Mouse (Mus musculus): Measurements from ENCODE around the gene Spon1.

Spon1 gene

DNA sequence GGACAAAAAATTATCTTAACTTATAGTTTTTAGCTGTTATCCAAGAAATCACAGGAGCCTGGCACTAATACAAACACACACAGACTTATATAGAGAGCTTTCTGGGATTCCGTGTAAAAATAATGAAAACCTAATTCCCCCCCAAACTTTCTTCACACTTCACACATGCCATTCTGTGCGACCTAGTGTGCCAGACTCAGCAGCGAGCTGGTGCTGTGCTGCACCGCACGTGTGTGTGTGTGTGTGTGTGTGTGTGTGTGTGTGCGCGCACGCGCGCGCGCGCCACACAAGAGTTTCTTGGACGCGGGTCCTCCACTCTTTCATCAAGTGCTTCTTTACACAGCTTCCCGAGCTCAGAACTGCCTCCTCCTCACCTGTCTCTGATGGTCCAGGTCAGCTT, 292.4 kb downstream of the Spon1 start:
- DNase-seq (ENCODE audit: low read depth, low spot score), result no peak

- no peak for DNase-seq (ENCODE audit: low read depth, low spot score)
These were observed 293.2 kb downstream of the Spon1 start for GRCm38 (mm10) chr7:114058927-114059441.

DNA sequence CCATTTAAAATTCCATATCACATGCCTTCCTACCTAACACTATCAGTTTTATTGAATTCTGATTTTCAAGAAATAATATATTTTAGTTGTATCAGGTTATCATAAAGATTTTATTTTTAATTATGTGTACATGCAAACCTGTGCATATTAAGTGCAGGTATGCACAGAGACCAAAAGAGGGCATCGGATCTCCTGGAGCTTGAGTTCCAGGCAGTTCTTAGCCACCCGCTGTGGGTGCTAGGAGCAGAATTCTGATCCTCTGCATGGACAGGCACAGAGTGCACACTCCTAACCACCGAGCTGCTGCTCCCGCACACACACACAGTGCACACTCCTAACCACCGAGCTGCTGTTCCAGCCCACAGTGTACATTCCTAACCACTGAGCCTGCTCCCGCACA, 294.6 kb downstream of the Spon1 start:
- no peak for DNase-seq (ENCODE audit: low read depth, low spot score)

DNA sequence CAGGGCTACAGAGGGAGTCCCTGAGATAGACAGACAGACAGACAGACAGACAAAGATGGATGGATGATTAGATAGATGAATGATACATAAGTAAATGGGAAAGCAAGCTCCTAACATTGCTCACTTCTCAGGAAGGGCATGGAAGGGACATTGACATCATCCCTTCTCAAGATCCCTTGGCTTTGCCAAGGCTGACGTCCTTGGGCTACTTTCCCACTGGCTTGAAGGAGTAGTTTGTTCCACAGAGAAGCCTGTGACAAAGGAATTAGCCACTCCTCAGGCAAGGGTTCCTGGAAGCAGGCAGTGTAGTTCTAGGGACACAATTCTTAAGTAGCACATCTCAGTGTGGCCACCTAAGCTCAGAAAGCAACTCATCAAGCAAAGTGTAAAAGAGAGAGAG, 296.7 kb downstream of the Spon1 start:
- DNase-seq (ENCODE audit: low read depth, low spot score), result no peak

DNA sequence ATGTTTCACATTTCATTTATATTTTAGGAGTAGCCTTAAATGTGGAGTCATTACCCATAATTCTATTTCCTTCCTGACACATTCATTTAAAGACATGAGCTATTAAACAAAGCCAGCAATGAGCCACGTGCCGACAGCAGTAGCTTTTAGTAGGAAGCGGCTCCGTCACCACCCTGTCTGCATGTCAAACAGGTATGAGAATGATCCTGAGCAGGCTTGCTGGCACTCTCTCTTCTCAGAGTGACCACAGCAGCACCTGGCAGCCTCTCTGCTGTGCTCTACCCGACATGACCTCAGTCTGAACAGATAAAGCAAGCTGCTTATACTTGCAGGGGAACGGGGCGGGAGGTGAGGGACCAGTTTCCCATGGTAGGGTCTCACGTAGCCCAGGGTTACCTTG, 297.7 kb downstream of the Spon1 start:
- DNase-seq (ENCODE audit: low read depth, low spot score), result no peak

DNA sequence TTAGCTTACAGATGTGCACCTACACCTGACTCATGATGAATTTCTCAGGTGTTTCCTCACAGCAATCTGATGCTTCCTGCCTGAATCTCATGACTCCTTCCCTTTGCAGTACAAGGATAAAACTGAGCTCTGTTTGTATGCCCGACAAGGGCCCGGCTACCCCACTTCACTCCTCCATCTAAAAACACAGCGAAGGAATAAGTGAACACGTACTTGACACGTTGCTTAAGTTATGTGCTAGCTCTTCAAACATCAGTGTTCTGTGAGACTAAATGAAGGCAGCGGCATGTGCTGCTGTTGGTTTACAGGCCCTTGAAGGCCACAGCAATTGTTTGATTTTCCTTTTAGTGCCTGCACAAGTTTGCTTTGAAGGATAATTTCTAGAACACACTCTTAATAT, 298.2 kb downstream of the Spon1 start:
- DNase-seq (ENCODE audit: low read depth, low spot score), result no peak

DNA sequence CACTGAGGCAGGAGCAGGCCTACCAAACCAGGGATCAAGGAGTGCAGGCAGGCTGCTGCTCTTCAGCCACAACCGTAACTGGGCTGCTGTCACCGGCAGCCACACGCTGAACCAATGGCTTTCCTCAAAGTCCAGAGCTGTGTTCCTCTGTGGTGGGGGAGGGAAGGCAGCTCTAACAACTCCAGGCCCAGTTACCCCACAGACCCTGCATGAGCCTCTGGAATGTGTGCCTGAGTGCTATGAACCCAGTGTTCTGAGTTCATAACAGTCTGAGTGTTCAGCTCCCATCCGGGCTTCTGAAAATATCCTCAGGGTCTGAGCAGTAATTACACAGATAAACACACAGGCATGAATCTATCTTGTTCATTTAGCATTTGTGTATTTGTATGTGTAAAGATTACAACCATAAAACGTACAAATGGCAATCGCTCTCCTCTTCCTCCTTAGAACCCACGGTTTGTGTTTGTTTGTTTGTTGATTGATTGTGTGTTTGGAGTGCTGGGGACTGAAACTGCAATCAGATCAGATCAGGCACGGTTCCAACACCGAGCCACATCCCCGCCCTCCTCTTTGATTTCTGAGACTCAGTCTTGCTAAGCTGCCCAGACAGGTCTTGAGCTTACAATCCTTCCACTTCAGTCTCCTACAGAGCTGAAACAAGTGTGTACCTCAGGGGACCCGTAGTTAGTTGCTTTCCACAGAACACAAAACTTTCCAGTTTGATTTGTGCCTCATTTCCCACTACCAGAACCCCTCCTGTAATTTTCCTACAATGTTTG, 299.8 kb downstream of the Spon1 start:
- DNase-seq (ENCODE audit: low read depth, low spot score), result no peak

GRCm38 (mm10) chr7:114066529-114067178, 300.9 kb downstream of the Spon1 start:
- no peak for DNase-seq (ENCODE audit: low read depth, low spot score)

DNA sequence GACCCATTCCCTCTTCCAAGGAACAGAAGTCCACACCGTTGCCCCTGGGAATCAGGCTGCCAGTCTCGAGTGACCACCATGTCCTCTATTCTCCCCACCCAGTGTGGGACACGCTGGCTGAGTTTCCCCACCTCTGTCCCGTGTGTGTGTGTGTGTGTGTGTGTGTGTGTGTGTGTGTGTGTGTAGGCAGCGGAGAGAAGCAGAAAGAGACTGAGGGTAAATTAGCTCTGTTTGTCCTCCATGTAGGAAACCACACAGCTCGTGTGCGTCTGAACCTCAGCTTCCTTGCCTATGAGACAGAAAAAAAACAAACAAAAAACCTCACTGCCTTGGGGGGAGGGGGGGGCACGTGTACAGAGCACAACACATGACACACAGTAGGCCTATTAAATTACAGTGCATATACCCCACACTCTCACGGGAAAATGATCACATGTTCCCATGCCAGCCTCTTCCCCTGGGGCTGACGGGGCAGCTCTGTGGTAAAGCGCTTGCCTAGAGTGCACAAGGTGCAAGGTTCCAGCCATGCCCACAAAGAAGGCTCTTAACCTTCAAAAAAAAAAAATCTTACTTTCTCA, 303.2 kb downstream of the Spon1 start:
- DNase-seq (ENCODE audit: low read depth, low spot score), result no peak

- no peak for DNase-seq (ENCODE audit: low read depth, low spot score)
These were observed 304.1 kb downstream of the Spon1 start for GRCm38 (mm10) chr7:114069726-114070457.

- no peak for DNase-seq (ENCODE audit: low read depth, low spot score)
These were observed 304.7 kb downstream of the Spon1 start for GRCm38 (mm10) chr7:114070458-114070840.

DNA sequence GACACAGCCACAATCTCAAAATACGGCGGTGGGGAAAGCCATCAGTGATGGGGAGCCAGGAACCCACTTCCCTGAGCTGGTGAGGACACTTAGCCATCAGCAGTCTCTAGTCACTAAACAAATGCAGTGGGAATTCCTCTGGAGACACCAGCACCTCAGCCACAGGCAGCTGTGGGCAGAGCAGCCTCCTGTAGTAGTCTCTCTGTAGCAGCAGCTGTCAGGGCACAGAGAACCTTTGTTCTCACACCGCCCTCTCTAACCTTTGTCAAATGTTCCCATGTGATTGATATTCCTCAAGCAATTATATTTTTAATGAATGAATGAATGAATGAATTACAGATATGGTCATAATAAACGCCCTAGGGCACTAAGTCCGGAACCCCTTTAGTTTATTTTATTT, 305.6 kb downstream of the Spon1 start:
- DNase-seq (ENCODE audit: low read depth, low spot score), result no peak

GRCm38 (mm10) chr7:114071851-114072616, 306.2 kb downstream of the Spon1 start:
- no peak for DNase-seq (ENCODE audit: low read depth, low spot score)

DNA sequence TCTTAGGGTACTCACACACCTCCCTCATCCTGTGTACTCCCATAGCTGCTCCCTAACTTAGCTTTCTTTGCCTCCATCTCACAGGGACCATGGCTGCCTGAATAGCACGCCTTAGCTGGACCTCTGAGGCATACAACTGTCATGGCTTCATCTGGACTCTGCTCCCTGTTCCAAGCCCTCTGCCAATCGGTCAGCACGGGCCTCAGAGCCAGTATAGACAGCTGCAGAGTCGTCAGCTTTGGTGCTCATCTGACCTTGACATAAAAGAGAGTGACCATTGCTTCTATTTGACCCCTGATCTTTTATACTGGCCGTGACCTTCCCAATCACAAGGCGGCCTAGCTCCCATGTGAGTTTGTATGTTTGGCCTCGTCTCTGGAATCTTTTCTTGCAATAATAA, 308.3 kb downstream of the Spon1 start:
- DNase-seq (ENCODE audit: low read depth, low spot score), result no peak

DNA sequence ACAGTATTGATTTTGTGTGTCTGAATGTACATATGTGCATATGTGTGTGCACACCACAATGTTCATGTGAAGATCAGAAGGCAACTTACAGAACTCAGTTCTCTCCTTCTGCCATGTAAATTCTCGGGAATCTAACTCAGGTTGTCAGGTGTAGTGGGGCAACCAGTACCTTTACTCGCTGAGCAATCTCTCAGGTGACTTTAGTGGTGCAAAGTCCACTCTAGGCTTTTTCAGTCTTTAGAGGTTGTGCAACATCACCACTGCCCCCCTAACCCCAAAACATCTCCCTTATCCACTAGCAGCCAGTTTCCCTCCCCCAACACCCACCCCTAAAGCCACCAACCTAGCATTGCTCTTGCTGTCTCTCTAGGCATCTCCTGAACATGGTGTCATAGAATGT, 308.8 kb downstream of the Spon1 start:
- no peak for DNase-seq (ENCODE audit: low read depth, low spot score)

- no peak for DNase-seq (ENCODE audit: low read depth, low spot score)
These were observed 313.5 kb downstream of the Spon1 start for GRCm38 (mm10) chr7:114079343-114079742.

DNA sequence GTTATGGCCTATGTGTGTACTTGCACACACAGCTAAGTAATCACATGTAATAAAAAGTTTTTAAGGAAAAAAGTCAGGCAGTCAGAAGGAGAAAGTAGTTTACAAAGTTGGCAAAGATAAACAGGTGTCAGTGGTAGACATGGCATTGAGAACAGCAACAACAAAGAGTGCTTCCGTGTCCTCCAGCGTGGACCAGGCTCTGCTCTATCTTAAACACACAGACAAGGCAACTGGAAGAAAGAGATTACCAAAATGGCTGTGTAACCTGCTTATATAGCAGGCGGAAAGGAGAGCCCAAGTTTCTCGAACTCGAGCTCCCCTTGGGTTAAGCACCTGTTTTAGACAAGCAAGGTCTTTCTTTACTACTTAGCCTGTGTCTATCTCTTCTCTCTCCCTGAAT, 314.5 kb downstream of the Spon1 start:
- DNase-seq (ENCODE audit: low read depth, low spot score), result no peak

GRCm38 (mm10) chr7:114081633-114082420, 316.0 kb downstream of the Spon1 start:
- DNase-seq (ENCODE audit: low read depth, low spot score), result no peak

- no peak for DNase-seq (ENCODE audit: low read depth, low spot score)
These were observed 317.3 kb downstream of the Spon1 start for GRCm38 (mm10) chr7:114083088-114083487.

DNA sequence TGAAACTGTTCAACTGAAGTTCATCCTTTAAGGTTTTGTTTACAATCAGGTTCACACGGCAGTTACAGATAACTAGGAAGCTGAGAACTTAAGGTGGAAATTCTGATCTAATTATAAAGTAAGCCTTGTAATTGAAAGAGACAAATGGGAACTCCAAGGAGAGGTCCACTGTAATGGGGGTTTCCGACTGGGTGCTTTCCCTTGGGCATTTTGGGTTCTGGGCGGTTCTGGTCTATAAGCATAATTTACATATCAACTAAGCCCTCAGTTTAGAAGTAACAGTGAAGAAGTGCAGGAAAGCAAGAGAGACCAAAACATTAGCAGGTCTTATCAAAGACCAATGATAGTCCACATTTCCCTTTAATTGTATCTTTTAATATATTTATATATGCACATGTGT, 318.0 kb downstream of the Spon1 start:
- DNase-seq (ENCODE audit: low read depth, low spot score), result no peak

Data from c-Kit-negative CD71-positive TER-119-positive erythroid progenitor cells, embryonic 14.5 days (primary cell).